Mouse (Mus musculus) left cerebral cortex, postnatal 36 days (tissue): ENCODE results near the gene Arhgap4. TPM values are rescaled to one million over a fixed set of nuclear protein-coding genes. Genes with fewer than 3 reads are reported as not detected.
A peak's percentile ranks its signal among the peaks of the same experiment; 100 is the strongest.

ENCODE experiments used
- DNase-seq, 2 experiments: peaks; one replicate each; pipeline ENCODE4 v3.0.0; 2021 to 2022; ENCODE audit warnings: low spot score in 2 of 2, mixed read lengths in 1 of 2
- intact Hi-C: fragments of 180-260 bp; cut with DNase I; formaldehyde crosslinking; loops from one replicate; pipeline ENCODE4 v1.15.1; 2025
- total RNA-seq, 2 experiments: library from RNA; stranded (reverse); gene quantifications; 2 replicates each; pipeline ENCODE4 v1.2.3; 2021

Gene Arhgap4
- total RNA-seq, 2 experiments from 2014 or later, result 3.0 to 6.6 TPM

DNA sequence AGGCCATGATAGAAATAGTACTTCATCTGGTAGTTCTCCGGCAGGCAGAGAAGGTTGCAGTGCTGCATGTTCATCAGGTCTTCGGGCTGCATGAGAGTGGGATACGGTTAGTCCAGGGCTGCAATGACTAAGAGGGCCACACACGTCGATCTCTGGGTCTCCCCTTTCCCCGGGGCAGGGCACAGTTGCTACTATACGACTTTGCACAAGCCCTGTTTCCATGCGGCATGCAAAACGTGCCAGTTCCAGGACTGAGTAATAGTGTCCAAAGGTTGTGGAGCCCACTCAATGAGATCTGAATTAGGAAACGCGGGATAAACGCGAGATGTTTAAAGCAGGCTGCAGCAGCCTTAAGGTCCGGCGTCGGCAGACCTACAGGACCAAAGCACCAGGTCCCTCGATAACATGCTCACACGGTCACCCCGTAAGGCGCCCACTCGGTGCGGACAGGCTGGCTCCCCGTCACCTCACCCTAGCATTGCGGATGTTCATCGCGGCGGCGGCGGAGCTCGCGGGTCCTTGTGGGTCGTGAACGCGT, 316 bp downstream of the Arhgap4 start:
- peak in 1 of 2 experiments; percentile 8 for DNase-seq
- intact Hi-C loops, result loop anchor here (5.0 kb wide), 1 partner anchor 134 kb away; the partner anchor contains the start of genes Idh3g and Ssr4

DNA sequence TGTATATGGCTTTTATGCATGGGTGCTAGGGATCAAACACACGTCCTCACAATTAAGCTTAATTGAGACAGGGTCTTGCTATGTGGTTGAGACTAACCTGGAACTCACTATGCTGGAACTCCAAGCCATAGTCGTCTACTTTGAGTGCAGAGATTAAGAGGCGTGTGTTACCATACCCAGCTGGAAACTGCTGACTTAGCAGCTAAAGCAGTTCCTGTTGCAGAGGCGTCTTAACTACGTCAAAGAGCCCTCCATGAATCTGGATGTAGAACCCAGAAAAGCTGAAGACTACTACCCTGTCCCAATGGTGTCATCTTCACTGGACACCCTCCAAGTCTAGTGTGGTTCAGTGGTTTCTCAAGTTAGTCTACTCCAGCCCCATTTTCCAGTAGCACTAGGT, 3.0 kb downstream of the Arhgap4 start:
- no peak for DNase-seq
- intact Hi-C loops, result no loop called here

DNA sequence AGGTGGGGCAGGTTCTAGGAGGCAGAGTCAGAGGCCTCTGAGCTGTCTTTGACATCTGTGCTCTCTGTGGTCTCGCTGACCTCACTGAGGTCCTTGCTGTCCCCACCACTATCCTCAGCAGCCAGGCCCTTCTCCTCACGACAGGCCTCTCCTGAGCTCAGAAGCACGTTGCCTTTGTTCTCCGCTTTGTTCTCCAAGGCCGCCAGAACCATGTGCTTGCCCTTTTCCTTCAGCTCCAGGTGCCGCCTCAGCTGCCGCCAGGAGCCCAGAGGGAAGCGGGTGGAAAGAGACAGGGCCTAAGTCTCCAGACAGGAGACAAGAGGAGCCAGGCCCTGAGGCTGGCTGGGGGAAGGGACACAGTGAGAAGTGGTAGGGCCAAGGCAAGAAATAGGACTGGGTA, 4.7 kb downstream of the Arhgap4 start:
- DNase-seq, result no peak
- intact Hi-C loops, result no loop called here

DNA sequence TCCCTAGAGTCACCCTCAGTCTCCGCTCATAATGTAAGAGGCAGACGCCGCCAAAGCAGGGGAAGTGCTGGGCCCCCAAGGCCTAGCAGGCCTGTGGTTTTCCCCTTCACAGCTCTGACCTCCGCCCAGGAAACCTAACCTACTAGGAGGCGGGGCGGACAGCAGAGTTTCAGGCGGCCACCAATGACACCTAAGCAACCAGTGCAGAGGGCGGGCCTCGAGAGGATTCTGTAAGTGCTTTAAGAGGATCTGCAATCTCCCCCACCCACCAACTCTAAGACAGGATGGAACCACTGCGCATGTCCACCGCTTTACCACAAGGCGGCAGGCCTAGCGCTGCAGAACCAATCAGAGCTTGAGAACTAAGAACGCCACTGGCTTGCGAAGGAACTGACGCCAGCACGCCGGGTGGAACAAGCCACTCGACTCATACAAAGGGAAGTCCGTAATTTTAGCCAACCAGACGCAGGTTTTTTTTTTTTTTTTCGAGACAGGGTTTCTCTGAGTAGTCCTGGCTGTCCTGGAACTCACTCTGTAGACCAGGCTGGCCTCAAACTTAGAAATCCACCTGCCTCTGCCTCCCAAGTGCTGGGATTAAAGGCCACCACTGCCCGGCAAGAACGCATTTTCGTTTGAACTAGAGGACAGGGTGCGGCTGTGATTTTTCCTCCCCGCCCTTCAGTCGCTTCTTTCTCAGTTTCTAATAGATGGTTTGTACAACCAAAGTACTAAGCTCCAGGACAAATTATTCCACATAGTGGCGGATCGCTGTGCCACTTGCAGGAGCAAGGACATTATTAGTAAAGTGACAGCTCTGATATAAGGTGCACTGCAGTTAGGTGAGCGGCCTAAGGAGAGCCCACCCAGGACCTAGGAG, 6.6 kb downstream of the Arhgap4 start:
- peak; percentile 84 to 87 for DNase-seq
- intact Hi-C loops, result no loop called here

DNA sequence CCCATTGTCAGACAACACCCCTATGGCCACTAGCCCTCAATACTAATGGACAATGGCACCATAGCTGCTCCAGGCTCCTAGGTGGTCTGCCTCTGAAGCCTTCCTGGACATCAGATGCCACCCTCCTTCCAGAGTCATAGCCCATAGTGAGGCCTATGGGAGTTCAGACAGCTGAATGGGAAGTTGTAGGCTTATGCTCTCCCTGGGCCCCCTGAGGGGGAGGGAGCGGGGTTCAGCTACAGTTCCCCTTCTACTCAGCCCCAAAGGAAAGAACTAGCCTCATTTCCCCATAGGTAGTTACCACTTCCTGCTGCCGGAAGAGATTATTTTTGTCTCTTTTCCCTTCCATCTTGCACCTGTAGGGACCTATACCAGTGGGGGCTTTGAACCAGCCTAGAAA, 10.1 kb downstream of the Arhgap4 start:
- DNase-seq, result no peak
- intact Hi-C loops, result no loop called here

DNA sequence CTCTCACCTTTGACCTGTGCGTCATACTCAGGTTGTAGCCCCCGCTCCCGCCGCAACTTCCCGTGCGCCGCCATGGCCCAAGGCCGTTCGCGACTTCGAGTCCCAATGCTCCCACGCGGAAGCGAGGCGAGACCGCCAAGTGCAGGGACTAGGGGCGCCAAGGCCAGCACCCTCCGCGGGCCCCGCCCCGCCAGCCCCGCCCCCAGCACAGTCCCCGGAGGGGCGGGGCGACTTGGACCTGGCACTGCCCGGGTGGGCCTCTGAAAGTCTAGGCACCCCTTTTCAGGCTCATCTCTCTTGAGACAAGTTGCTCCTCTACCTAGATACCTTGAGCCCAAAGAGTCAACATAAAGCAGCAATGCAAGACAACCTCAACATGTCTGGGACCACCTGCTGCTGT, 10.5 kb downstream of the Arhgap4 start:
- intact Hi-C loops, result no loop called here
- no peak for DNase-seq

DNA sequence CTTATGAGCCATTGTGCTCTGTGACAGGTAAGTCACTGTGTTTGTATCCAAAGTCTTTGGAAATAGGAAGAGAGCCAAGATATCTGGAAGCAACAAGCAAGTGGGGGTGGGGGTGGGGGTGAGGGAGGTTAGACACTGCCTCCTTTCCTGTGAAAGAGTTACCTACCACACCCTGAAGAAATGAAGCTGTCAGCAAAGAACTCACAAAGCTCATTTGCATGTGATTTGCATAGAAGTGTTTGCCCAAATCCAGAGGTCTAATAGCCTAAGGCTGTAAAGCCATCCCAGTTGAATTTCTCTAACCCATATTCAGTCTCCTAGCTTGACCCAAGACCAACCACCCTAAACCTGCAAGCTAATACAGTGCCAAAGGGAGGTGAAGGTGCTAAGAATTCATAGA, 11.2 kb downstream of the Arhgap4 start:
- no peak for DNase-seq
- intact Hi-C loops, result no loop called here

DNA sequence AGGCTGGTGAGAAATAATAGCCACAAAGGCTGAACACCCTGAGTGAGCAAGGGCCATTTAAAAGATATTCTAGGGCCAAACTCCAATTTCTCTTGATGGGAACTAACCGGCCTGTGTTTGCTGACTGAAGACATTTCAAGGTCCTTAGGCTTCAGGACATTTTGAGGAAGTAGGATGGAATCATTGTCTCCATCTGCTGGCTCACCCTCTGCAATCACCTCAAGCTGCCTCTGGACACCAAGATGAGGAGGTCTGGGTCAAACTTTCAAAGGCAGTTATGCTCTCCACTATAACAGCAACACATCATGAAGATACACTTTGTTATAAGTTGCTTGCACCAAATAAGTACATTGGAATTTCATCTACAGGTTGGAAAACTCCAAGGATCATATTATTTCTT, 11.6 kb downstream of the Arhgap4 start:
- intact Hi-C loops, result no loop called here
- no peak for DNase-seq

DNA sequence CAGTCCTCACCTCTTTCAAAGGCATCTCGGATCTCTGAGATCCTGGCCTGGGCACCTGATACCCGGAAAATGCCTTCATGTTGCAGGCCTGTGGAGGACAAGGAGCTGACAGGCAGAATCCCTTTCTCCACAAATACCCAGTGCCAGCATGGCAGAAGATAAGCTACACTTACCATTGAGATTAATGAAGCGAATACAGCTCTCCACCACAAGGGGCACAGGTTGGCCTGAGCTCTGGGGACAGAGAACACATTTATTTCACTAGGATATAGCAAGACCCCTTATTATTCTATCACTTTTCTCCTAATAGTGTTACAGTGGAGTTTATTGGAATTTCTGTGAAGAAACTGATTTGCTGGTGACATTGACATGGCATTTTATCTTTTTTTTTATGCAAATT, 23.7 kb downstream of the Arhgap4 start:
- intact Hi-C loops, result loop anchor here (5.0 kb wide), 2 partner anchors 101 to 181 kb away; partner anchors contain the start of genes Abcd1 and Bcap31
- no peak for DNase-seq

DNA sequence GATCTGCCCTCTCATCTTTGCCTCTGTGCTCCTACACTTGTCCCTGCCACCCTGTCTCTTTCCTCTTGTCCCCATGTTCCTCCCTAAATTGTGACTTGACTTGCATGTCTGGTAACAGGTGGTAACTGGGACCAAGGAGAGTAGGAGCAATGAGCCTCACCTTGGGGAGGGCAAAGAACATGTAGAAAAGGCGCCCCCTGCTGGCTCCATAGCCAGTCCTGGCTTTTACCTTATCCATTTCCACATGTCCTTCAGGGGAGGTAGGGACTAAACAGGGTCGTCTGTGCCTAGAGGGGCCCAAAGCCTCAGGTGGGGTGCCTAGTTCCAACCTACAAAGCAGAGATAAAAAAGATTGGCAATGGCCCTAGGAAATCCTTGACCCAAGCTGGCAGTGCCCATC, 26.0 kb downstream of the Arhgap4 start, which contains the start of gene L1cam:
Gene L1cam (minus strand): TSS at position 387 of the 400 bp plus-strand sequence.
- peak; percentile 19 to 39 for DNase-seq
- intact Hi-C loops, result loop anchor here (5.0 kb wide), 2 partner anchors 98 to 178 kb away; partner anchors contain the start of genes Abcd1 and Bcap31

DNA sequence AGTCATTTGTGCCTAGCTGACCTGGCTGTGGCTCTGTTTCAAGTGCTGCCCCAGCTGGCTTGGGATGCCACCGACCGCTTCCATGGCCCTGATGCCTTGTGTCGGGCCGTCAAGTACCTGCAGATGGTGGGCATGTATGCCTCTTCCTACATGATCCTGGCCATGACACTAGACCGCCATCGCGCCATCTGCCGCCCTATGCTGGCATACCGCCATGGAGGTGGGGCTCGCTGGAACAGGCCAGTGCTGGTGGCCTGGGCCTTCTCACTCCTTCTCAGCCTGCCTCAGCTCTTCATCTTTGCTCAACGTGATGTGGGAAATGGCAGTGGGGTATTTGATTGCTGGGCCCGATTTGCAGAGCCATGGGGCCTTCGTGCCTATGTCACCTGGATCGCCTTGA, 28.8 kb downstream of the Arhgap4 start:
- intact Hi-C loops, result no loop called here
- no peak for DNase-seq

DNA sequence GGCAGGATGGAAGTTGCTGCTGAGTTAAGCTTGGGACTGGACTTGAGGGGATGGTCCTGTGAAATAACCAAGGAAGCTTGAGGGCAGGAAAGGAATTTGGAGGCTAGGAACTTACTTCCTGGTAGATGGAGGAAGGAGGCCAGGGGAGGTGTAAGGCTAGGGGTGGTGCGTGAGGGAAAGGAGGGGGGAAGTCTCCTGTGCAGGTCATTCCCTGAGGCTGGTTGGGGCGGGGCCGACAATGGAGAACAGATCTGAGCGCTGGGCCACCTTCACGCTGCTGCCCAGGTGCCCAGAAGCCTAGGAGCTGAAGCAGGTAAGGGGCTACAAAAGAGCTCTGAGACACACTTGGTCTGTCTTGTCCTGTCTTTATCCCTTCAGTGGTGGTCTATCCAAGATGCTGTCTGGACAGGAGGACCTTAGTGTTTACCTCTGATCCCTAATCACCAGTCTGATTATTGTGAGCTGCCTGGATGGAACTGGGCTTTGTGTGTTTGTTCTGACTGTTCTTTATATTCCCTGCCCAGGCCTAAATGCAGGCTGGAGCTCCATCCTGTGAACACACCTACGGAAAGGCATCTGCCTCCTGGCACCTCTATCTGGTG, 30.0 kb downstream of the Arhgap4 start, which contains the start of gene Avpr2:
Gene Avpr2 (plus strand): TSS at position 552 of the 602 bp plus-strand sequence.
- DNase-seq, result no peak
- intact Hi-C loops, result no loop called here

DNA sequence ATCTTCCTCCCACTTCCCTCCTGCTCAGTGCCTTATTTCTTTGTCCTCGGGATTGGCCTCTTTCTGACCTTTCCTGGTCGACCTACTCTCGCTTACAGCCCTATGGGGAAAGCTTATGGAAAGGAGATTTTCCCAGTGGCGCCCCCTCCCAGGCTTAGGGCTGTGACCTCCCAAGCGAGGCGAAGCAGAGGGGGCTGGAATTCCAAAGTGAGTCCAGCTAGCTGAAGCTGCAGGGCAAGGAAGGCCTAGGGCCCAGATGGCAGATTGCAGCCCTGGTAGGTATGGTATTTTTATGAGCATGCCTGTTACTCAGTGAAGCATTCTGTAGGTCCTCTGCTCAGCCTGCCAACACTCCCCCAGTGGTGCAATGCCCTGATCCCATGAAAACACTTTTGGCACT, 40.2 kb downstream of the Arhgap4 start:
- DNase-seq, result no peak
- intact Hi-C loops, result no loop called here

DNA sequence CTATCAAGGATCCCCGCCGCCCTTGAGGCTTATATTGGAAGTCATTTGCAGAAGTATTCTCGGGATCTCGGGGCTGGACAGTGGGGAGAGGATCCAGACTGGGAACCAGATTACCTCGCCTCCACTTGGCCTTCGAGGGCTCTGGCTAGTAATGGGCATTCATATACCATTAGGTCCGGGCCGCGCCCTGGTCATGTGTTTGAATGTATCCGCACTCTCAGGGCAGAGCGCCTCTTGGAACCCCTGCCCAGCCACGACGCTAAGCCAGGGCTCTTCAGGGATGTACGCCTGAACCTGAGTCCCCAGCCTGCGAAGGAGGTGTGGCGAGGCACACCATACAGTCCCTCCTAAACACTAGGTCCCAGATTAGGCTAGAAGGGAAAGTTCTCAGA, 40.6 kb downstream of the Arhgap4 start:
- no peak for DNase-seq
- intact Hi-C loops, result no loop called here

DNA sequence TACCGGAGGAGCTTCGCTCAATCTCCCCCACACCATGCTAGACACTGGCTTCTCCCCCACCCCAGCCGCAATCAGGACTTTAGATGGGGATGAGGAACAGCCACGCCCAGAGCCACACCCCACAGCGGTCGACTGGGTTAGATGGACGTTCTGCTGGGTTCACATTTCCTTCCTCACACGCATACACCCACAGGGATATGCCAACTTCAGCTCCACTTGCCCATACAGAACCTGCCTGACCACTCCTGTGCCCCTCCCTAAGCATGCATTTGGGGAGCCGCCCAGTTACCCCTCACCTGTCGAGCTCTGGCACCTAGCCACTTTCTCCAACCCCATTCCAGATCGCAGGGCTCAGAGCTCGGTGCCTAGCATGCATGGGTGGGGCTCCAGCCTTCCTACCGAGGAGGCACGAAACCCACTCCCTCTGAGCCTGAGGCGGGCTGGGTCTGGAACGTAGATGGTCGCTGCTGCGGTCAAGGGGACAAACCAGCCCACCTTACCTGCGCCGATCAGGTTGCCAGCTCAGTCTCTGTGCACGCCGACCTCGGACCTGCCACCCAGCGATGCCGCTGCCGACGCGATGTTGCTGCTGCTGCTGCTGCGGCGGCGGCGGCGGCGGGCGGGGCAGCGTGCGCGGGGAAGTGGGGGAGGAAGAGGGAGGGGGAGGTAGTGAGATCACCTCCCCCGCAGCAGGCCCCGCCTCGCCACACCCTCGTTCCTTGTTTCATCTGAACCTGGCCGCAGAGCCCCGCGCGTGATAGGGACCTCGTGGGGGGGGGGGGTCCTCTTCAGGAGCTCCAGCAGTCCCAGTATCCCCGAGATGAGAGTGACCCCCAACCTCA, 41.3 kb downstream of the Arhgap4 start:
- intact Hi-C loops, result no loop called here
- peak; percentile 13 to 25 for DNase-seq

DNA sequence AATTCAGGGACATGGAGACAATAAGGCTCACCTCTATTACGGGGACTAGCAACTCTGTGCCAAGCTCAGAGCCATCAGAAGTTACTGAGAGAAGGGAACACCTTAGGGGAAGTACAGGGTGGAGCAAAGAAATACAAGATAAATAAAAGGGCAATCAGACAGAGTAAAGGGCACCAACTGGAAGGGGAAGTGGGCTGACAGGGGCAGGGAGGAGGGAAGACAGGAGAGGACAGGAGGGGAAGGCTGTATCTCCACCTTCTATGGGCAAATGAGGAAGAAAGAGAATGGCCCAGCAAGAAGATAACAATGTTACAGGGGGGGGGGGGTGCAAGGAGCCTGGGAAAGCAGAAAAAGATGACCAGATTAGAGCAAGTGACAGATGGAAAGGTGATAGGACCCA, 44.7 kb downstream of the Arhgap4 start:
- DNase-seq, result no peak
- intact Hi-C loops, result no loop called here

DNA sequence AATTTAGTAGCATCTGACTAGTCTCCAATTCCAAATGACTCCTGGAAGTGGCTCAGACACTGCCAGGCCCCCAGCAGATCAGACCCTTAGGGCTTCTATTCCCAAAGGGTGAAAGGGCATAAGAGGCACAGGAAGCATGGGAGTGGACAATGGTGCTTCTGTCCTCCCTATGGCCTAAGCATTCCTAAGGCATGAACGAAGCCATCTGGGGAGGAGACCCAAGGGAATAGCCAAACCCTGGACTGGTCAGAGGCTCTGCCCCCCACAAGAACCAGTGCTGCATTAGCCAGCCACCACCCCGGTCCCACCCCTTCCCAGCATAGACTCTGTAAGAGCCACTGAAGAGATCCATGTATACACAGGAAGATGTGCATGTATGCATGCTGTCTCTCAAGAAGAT, 45.8 kb downstream of the Arhgap4 start:
- DNase-seq, result no peak

DNA sequence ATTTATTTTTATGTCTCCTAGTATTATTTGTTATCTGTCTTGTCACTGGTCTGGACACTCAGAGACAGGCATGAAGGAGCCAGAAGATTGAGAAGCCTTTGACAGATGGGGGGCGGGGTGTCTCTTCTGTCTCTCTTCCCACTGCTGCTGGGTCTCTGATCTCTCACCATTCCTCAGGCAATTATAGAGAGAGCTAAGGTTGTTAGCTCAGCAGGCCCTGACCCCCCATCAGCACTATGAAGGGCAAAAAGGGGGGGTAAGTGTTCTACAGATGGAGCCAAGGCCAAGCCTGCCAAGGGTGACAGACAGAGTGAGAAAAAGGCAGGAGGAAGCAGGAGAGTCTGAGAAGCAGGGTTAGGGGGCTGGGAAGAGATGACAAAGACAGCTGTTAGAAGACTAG, 49.7 kb downstream of the Arhgap4 start:
- intact Hi-C loops, result no loop called here
- DNase-seq, result no peak

More for the DNA sequence above, 45.8 kb downstream of the Arhgap4 start:
- intact Hi-C loops, result no loop called here

DNA sequence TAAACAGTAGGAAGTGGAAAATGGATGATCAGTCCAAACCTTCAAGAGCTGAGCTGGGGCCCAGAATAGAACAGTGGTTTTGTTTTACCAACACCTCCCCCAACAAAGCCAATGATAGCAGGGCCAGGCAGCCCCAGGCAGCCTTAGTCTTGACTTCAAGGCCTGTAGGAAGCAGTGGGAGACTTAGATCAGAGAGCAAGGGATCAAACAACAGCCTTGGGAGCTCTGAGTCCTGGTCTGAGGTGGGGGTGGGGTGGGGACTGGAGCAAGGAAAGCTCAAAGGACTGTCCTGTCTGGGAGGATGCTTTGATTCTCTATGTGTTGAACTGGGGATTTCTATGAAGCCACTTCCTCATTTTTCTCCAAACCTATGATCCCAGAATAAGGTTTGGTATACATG, 50.2 kb downstream of the Arhgap4 start:
- no peak for DNase-seq
- intact Hi-C loops, result no loop called here

DNA sequence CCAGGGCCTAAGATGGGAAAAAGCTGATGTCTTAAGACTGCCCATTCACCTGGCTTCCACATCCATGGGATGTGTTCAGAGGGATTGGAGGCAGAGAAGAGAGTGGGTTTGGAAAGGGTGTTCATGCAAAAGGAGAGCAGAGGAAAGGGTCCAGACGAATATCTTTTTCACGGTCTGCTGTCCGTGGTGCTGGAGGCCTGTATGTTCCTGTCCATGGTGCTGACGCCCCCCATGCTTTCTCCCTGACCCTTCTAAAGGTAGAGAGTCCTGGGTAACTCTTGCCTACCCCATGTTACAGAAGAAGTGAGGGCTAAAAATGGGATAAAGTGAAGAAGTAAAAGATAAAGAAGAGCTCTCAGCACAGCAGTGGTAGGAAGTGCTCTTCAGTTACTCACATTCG, 52.3 kb downstream of the Arhgap4 start:
- intact Hi-C loops, result no loop called here

More for the DNA sequence above, 52.3 kb downstream of the Arhgap4 start:
- no peak for DNase-seq
